Mouse (Mus musculus) intestine, embryonic 14.5 days (tissue): ENCODE data around the gene Ism1. TPM values are rescaled to one million over a fixed set of nuclear protein-coding genes. Genes with fewer than 3 reads are reported as not detected.

Experiments
- ATAC-seq: fragments of 200-750 bp; cut with Nextera tagmentation; replicated peaks from 2 replicates; pipeline ENCODE4 v1.8.0; 2017; ENCODE audit warnings: low read depth, moderate number of reproducible peaks, moderate TSS enrichment, moderate library complexity; ENCODE audit not compliant: low FRiP score, low TSS enrichment
- DNase-seq: peaks from one replicate; pipeline ENCODE4 v3.0.0-alpha.2; 2018; ENCODE audit warnings: low spot score
- H3K27ac ChIP-seq: fragments of 300-500 bp; sonication (generic); 2 replicates; pipeline ENCODE4 v1.5.1; 2014; ENCODE audit warnings: low read depth, mild to moderate bottlenecking, control low read depth
- H3K27me3 ChIP-seq: fragments of 300-500 bp; sonication (generic); replicated peaks from 2 replicates; pipeline ENCODE4 v1.6.1; 2014; ENCODE audit warnings: low read length, control low read depth; ENCODE audit not compliant: control insufficient read depth, insufficient read depth
- H3K36me3 ChIP-seq: fragments of 300-500 bp; sonication (generic); 2 replicates; pipeline ENCODE4 v1.6.1; 2014; ENCODE audit warnings: low read length, control low read depth; ENCODE audit not compliant: control insufficient read depth, insufficient read depth
- H3K4me1 ChIP-seq: fragments of 300-500 bp; sonication (generic); replicated peaks from 2 replicates; pipeline ENCODE4 v1.6.1; 2014; ENCODE audit warnings: low read length, control low read depth, mixed read lengths; ENCODE audit not compliant: control insufficient read depth, insufficient read depth
- H3K4me2 ChIP-seq: fragments of 300-500 bp; sonication (generic); 2 replicates; pipeline ENCODE4 v1.6.1; 2014; ENCODE audit warnings: low read length
- H3K4me3 ChIP-seq: fragments of 300-500 bp; sonication (generic); 2 replicates; pipeline ENCODE4 v1.5.1; 2014; ENCODE audit warnings: low read depth, low read length, control low read depth, mixed read lengths
- H3K9ac ChIP-seq: fragments of 300-500 bp; sonication (generic); 2 replicates; pipeline ENCODE4 v1.6.1; 2014; ENCODE audit warnings: mild to moderate bottlenecking, low read length
- H3K9me3 ChIP-seq: fragments of 300-500 bp; sonication (generic); 2 replicates; pipeline ENCODE4 v1.6.1; 2016; ENCODE audit warnings: low read length, control low read depth; ENCODE audit not compliant: control insufficient read depth
- WGBS: fragments of 180-500 bp; shearing (Covaris S2); extraction: QIAGEN DNeasy Blood & Tissue Kit; methylation state at CpG from one replicate; pipeline ENCODE4 v1.1.7; 2014; 5-methylcytosine and 5-hydroxymethylcytosine counted together
- polyA plus RNA-seq: library from polyadenylated mRNA; unstranded; fragments of >200 nt; fragmentation: Nextera tagmentation; extraction: Ambion mirVana; gene quantifications from 2 replicates; pipeline ENCODE4 v1.2.1, GENCODE M21; 2014

The Ism1 gene
- 0.82 and 0.95 TPM in 2 replicates for polyA plus RNA-seq

DNA sequence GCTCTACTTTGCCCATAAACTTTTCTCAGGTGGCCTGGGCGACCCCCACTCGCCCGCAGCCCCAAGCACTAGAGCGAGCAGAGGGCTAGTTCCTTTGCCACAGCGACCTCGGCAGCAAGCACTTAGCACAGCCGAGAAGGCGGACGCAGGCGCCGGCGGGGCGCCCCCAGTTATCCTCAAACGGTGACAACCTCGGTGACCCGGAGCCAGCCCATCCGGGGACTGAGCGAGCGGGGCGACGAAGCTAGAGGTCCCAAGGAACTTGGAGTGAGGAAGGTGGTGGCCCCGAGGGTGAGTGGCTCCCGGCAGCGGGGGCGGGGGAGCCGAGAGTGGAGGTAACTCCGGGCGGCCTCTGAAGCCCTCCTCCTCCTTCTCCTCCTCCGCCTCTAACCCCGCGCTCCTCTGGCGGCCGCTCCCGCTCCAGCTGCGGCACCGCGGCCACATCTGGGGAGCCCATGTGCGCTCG lies at the start of gene Ism1:
TSS of gene Ism1 (plus strand) at position 370 of the 466 bp plus-strand sequence.
- no peaks in the 10 kb centered on the region for H3K9me3 ChIP-seq
- WGBS, result 1% methylated on average over 24 of the region's 39 CpGs
- no peaks in the 10 kb centered on the region for H3K36me3 ChIP-seq
- H3K27ac ChIP-seq, result peak within 1 kb of the TSS; percentile 43
- ATAC-seq, result peak; percentile 80
- no peaks in the 10 kb centered on the region for H3K4me1 ChIP-seq
- H3K4me2 ChIP-seq, result peak within 1 kb of the TSS; percentile 100
- DNase-seq, result peak; percentile 86
- H3K4me3 ChIP-seq, result peak within 1 kb of the TSS; percentile 83
- peak within 1 kb of the TSS; percentile 68 for H3K9ac ChIP-seq
- H3K27me3 ChIP-seq, result peaks cover 24% of the 10 kb centered on the region

GRCm38 (mm10) chr2:139628731-139629130 lies 49.2 kb upstream of the Ism1 start:
- H3K4me1 ChIP-seq, result no peaks in the 10 kb centered on the region
- no peak overlapping the region for H3K27ac ChIP-seq
- H3K4me2 ChIP-seq, result no peak overlapping the region
- no peaks in the 10 kb centered on the region for H3K9me3 ChIP-seq
- H3K27me3 ChIP-seq, result no peaks in the 10 kb centered on the region
- no peak overlapping the region for H3K9ac ChIP-seq
- DNase-seq (no peak), ATAC-seq (no peak)
- no peaks in the 10 kb centered on the region for H3K36me3 ChIP-seq
- WGBS, result 74% methylated on average over 4 of the region's 4 CpGs
- H3K4me3 ChIP-seq, result no peak overlapping the region

GRCm38 (mm10) chr2:139629653-139630052 lies 48.3 kb upstream of the Ism1 start:
- H3K9me3 ChIP-seq, result no peaks in the 10 kb centered on the region
- no peak overlapping the region for H3K4me3 ChIP-seq
- ATAC-seq (no peak), DNase-seq (no peak)
- no peaks in the 10 kb centered on the region for H3K36me3 ChIP-seq
- H3K9ac ChIP-seq, result no peak overlapping the region
- no peaks in the 10 kb centered on the region for H3K4me1 ChIP-seq
- no peaks in the 10 kb centered on the region for H3K27me3 ChIP-seq
- H3K4me2 ChIP-seq, result no peak overlapping the region
- H3K27ac ChIP-seq, result no peak overlapping the region
- 89% methylated on average over 3 of the region's 3 CpGs for WGBS

- Histone ChIP-seq H3K27me3 (no peaks in the 10 kb centered on the region), H3K36me3 (no peaks in the 10 kb centered on the region), H3K9ac (no peak overlapping the region), H3K4me3 (no peak overlapping the region), H3K27ac (no peak overlapping the region), H3K4me1 (no peaks in the 10 kb centered on the region), H3K4me2 (no peak overlapping the region), H3K9me3 (no peaks in the 10 kb centered on the region)
- DNase-seq, result no peak
- ATAC-seq, result no peak
- 54% methylated on average over 4 of the region's 4 CpGs for WGBS
Observed at GRCm38 (mm10) chr2:139634506-139634905, 43.5 kb upstream of the Ism1 start.

DNA sequence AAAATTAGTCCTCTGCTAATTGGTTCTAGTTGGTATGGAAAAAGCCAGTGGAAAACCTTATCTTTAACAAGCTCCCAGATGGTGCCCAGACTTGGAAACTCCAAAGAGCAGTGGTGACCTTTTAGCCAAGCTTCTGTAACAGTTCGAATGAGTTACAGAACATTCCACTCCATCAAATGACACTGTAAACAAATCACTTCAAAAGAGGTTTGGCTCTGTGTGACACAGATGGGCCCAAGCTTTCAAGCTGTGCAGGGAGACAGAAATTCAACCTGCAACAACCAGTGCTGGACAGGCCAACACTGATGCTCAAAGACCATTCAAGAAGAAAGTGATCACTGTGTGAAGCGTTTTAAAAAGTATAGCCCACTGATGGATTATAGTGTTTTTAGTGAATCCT lies 40.1 kb upstream of the Ism1 start:
- Histone ChIP-seq H3K4me3 (no peak overlapping the region), H3K9ac (no peak overlapping the region), H3K4me1 (no peaks in the 10 kb centered on the region), H3K9me3 (no peaks in the 10 kb centered on the region), H3K27ac (no peak overlapping the region), H3K4me2 (no peak overlapping the region), H3K27me3 (no peaks in the 10 kb centered on the region), H3K36me3 (no peaks in the 10 kb centered on the region)
- 32% methylated on average over 2 of the region's 2 CpGs for WGBS
- ATAC-seq, result no peak
- no peak for DNase-seq

GRCm38 (mm10) chr2:139641757-139642385 lies 36.1 kb upstream of the Ism1 start:
- H3K4me3 ChIP-seq, result no peak overlapping the region
- no peak overlapping the region for H3K27ac ChIP-seq
- no peaks in the 10 kb centered on the region for H3K36me3 ChIP-seq
- no peak overlapping the region for H3K9ac ChIP-seq
- WGBS, result 42% methylated on average over 7 of the region's 7 CpGs
- no peak for DNase-seq
- no peak for ATAC-seq
- no peaks in the 10 kb centered on the region for H3K4me1 ChIP-seq
- H3K27me3 ChIP-seq, result no peaks in the 10 kb centered on the region
- H3K4me2 ChIP-seq, result no peak overlapping the region
- H3K9me3 ChIP-seq, result no peaks in the 10 kb centered on the region

DNA sequence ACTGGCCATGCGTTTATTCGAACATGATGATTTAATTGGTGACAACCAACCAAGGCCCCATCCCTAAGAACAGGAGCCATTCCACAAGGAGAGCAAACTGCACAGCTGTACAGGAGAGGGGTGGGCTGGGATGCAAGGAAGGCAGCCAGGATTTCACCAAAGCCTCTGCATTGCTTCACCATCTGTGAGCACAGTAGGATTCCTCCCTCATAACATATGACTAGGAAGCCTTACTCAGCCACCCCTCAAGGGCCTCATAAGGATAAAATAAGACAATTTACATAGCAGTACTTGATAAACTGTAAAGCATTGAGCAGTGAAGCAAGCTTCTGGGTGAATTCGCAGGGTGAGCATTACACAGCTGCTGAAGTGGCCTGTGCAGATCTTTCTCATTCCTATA lies 28.5 kb upstream of the Ism1 start:
- 0 out of 2 replicates have a peak, but pooled peaks cover 4% of the 10 kb centered on the region for H3K4me1 ChIP-seq
- 62% methylated on average over 3 of the region's 3 CpGs for WGBS
- H3K27ac ChIP-seq, result no peak overlapping the region
- no peaks in the 10 kb centered on the region for H3K9me3 ChIP-seq
- no peak overlapping the region for H3K4me2 ChIP-seq
- H3K36me3 ChIP-seq, result no peaks in the 10 kb centered on the region
- ATAC-seq (no peak), DNase-seq (no peak)
- no peaks in the 10 kb centered on the region for H3K27me3 ChIP-seq
- no peak overlapping the region for H3K4me3 ChIP-seq
- H3K9ac ChIP-seq, result no peak overlapping the region

GRCm38 (mm10) chr2:139656750-139657149 lies 21.2 kb upstream of the Ism1 start:
- no peak overlapping the region for H3K4me3 ChIP-seq
- no peak overlapping the region for H3K9ac ChIP-seq
- no peak overlapping the region for H3K4me2 ChIP-seq
- H3K4me1 ChIP-seq, result no peaks in the 10 kb centered on the region
- WGBS, result 20% methylated on average over 4 of the region's 4 CpGs
- DNase-seq, result no peak
- H3K27me3 ChIP-seq, result no peaks in the 10 kb centered on the region
- no peak overlapping the region for H3K27ac ChIP-seq
- H3K36me3 ChIP-seq, result no peaks in the 10 kb centered on the region
- ATAC-seq, result no peak
- H3K9me3 ChIP-seq, result no peaks in the 10 kb centered on the region

DNA sequence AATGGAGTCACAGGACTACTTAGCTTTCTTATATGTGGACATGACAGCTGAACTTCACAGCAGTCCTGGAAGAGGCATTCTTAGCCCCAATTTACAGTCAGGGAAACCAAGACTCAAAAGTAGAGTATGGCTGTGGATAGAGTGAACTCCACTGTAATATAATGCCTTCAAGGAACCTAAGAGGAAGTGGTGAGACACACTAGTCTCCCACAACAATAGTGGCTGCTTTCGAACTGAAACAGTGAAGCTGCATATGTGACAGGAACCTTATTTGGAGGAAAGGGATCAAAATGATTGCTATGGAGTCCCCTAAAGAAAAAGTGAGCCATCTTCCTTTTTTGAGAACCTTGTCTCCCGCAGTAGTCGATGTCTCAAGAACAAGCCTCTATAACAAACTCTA lies 6.1 kb upstream of the Ism1 start:
- no peak for DNase-seq
- Histone ChIP-seq H3K4me2 (no peak overlapping the region), H3K36me3 (no peaks in the 10 kb centered on the region), H3K27ac (no peak overlapping the region), H3K9ac (no peak overlapping the region), H3K4me3 (no peak overlapping the region), H3K9me3 (no peaks in the 10 kb centered on the region), H3K4me1 (no peaks in the 10 kb centered on the region), H3K27me3 (peaks cover 20% of the 10 kb centered on the region)
- ATAC-seq, result no peak
- 80% methylated on average over 3 of the region's 3 CpGs for WGBS
